Mouse (Mus musculus) CH12.LX (cell line): Measurements from ENCODE around the gene Aco2. TPM values are rescaled to one million over a fixed set of nuclear protein-coding genes. Genes with fewer than 3 reads are reported as not detected.

Experiments
- DNase-seq: peaks from one replicate; pipeline ENCODE4 v3.0.0-alpha.2; 2013; ENCODE audit errors: extremely low read depth
- H3K27ac ChIP-seq: 2 replicates; pipeline ENCODE4 v1.5.1; 2012; ENCODE audit warnings: low read depth, mild to moderate bottlenecking, control low read depth, moderate library complexity; ENCODE audit not compliant: insufficient read depth
- H3K27me3 ChIP-seq: replicated peaks from 2 replicates; pipeline ENCODE3; 2012; ENCODE audit warnings: inconsistent platforms
- H3K36me3 ChIP-seq, 2 experiments: replicated peaks in 1 of 2; 2 replicates each; pipeline versions ENCODE3 to v1.6.1; 2012; ENCODE audit warnings: inconsistent platforms in 1 of 2, low read length in 1 of 2, mild to moderate bottlenecking in 1 of 2, mixed read lengths in 1 of 2, moderate library complexity in 1 of 2; ENCODE audit not compliant: control insufficient read depth in 1 of 2, insufficient read depth in 1 of 2
- H3K4me1 ChIP-seq, 2 experiments: 2 replicates each; pipeline ENCODE4 v1.6.1; 2012; ENCODE audit warnings: inconsistent platforms in 1 of 2, moderate library complexity in 1 of 2; ENCODE audit not compliant: insufficient read depth in 2 of 2, control insufficient read depth in 1 of 2
- H3K4me2 ChIP-seq: 2 replicates; pipeline ENCODE4 v1.6.1; 2012; ENCODE audit warnings: low read depth, mild to moderate bottlenecking, control low read depth; ENCODE audit not compliant: poor library complexity, insufficient read depth, severe bottlenecking
- H3K4me3 ChIP-seq, 3 experiments: fragments of 150-350 bp in 1 of 3; sonication (generic) in 1 of 3; replicated peaks in 1 of 3; 2 replicates each; pipeline versions ENCODE3 to v1.5.1; 2011 to 2012; ENCODE audit warnings: low read depth in 2 of 3, low read length in 2 of 3, mild to moderate bottlenecking in 2 of 3, moderate library complexity in 2 of 3, control low read depth in 1 of 3, improper control_type of control experiment in 1 of 3, inconsistent platforms in 1 of 3, mixed read lengths in 1 of 3; ENCODE audit not compliant: poor library complexity in 1 of 3
- H3K79me2 ChIP-seq: replicated peaks from 2 replicates; pipeline ENCODE4 v1.6.1; 2012; ENCODE audit warnings: mild to moderate bottlenecking, moderate library complexity; ENCODE audit not compliant: control insufficient read depth, poor library complexity, insufficient read depth, severe bottlenecking; ENCODE audit errors: extremely low read depth
- H3K9ac ChIP-seq: 2 replicates; pipeline ENCODE4 v1.6.1; 2012; ENCODE audit warnings: low read depth, mild to moderate bottlenecking, control low read depth, moderate library complexity; ENCODE audit not compliant: insufficient read depth
- H3K9me3 ChIP-seq: replicated peaks from 2 replicates; pipeline ENCODE3; 2012; ENCODE audit warnings: low read length, inconsistent platforms, mixed read lengths
- BHLHE40 ChIP-seq: IDR thresholded peaks from 2 replicates; pipeline ENCODE4 v1.6.1; 2011; ENCODE audit warnings: mild to moderate bottlenecking, low read depth, low read length, improper control_type of control experiment
- CHD1 ChIP-seq: IDR thresholded peaks from 2 replicates; pipeline ENCODE4 v1.6.1; 2012; ENCODE audit warnings: low read depth, low read length, improper control_type of control experiment, inconsistent platforms
- CHD2 ChIP-seq: IDR thresholded peaks from 2 replicates; pipeline ENCODE4 v1.6.1; 2011; ENCODE audit warnings: low read length, improper control_type of control experiment
- CTCF ChIP-seq, 2 experiments: IDR thresholded peaks in 1 of 2; conservative IDR thresholded peaks in 1 of 2; 2 replicates each; pipeline ENCODE4 v1.5.1; 2011 to 2012; ENCODE audit warnings: low read depth in 2 of 2, low read length in 2 of 2, improper control_type of control experiment in 1 of 2, inconsistent platforms in 1 of 2, mild to moderate bottlenecking in 1 of 2, moderate library complexity in 1 of 2
- E2F4 ChIP-seq: IDR thresholded peaks from 2 replicates; pipeline ENCODE4 v1.6.1; 2011; ENCODE audit warnings: low read depth, low read length, improper control_type of control experiment; ENCODE audit not compliant: insufficient replicate concordance
- ELF1 ChIP-seq: IDR thresholded peaks from 2 replicates; pipeline ENCODE4 v1.6.1; 2014; ENCODE audit warnings: low read depth, mild to moderate bottlenecking, inconsistent platforms, low read length, improper control_type of control experiment
- GABPA ChIP-seq: IDR thresholded peaks from 2 replicates; pipeline ENCODE4 v1.6.1; 2012; ENCODE audit warnings: low read depth, low read length, improper control_type of control experiment, inconsistent platforms; ENCODE audit not compliant: insufficient replicate concordance
- HCFC1 ChIP-seq: IDR thresholded peaks from 2 replicates; pipeline ENCODE4 v1.6.1; 2012; ENCODE audit warnings: low read depth, mild to moderate bottlenecking, inconsistent platforms, low read length, improper control_type of control experiment
- IRF4 ChIP-seq: IDR thresholded peaks from 2 replicates; pipeline ENCODE4 v1.6.1; 2014; ENCODE audit warnings: low read depth, mild to moderate bottlenecking, inconsistent platforms, low read length, improper control_type of control experiment
- KAT2A ChIP-seq: IDR thresholded peaks from 2 replicates; pipeline ENCODE4 v1.6.1; 2012; ENCODE audit warnings: low read length, improper control_type of control experiment, inconsistent platforms; ENCODE audit not compliant: insufficient replicate concordance
- MAFK ChIP-seq: IDR thresholded peaks from 2 replicates; pipeline ENCODE4 v1.6.1; 2011; ENCODE audit warnings: low read length, improper control_type of control experiment; ENCODE audit not compliant: insufficient replicate concordance
- MEF2A ChIP-seq: IDR thresholded peaks from 2 replicates; pipeline ENCODE4 v1.6.1; 2014; ENCODE audit warnings: low read depth, mild to moderate bottlenecking, inconsistent platforms, low read length, improper control_type of control experiment, borderline replicate concordance
- MYC ChIP-seq: IDR thresholded peaks from 2 replicates; pipeline ENCODE4 v1.6.1; 2011; ENCODE audit warnings: low read depth, mild to moderate bottlenecking, improper control_type of control experiment, low read length
- NELFE ChIP-seq: IDR thresholded peaks from 2 replicates; pipeline ENCODE4 v1.6.1; 2011; ENCODE audit warnings: low read depth, low read length, improper control_type of control experiment
- NRF1 ChIP-seq: IDR thresholded peaks from 2 replicates; pipeline ENCODE4 v1.6.1; 2014; ENCODE audit warnings: low read depth, mild to moderate bottlenecking, inconsistent platforms, low read length, improper control_type of control experiment, moderate library complexity
- PAX5 ChIP-seq: IDR thresholded peaks from 2 replicates; pipeline ENCODE4 v1.6.1; 2012; ENCODE audit warnings: low read length, inconsistent platforms, mixed read lengths
- POLR2A ChIP-seq: IDR thresholded peaks from 2 replicates; pipeline ENCODE4 v1.6.1; 2011; ENCODE audit warnings: low read depth, mild to moderate bottlenecking, improper control_type of control experiment, low read length
- RCOR1 ChIP-seq: conservative IDR thresholded peaks from 2 replicates; pipeline ENCODE4 v1.6.1; 2012; ENCODE audit warnings: low read depth, mild to moderate bottlenecking, inconsistent platforms, low read length, improper control_type of control experiment
- SIN3A ChIP-seq: IDR thresholded peaks from 2 replicates; pipeline ENCODE4 v1.6.1; 2012; ENCODE audit warnings: low read length, improper control_type of control experiment, inconsistent platforms
- SMC3 ChIP-seq: IDR thresholded peaks from 2 replicates; pipeline ENCODE4 v1.6.1; 2011; ENCODE audit warnings: low read depth, low read length, improper control_type of control experiment
- TBP ChIP-seq: conservative IDR thresholded peaks from 2 replicates; pipeline ENCODE4 v1.6.1; 2011; ENCODE audit warnings: low read depth, low read length, improper control_type of control experiment
- USF1 ChIP-seq: IDR thresholded peaks from 2 replicates; pipeline ENCODE4 v1.6.1; 2014; ENCODE audit warnings: low read depth, mild to moderate bottlenecking, inconsistent platforms, low read length, improper control_type of control experiment
- ZKSCAN1 ChIP-seq: IDR thresholded peaks from 2 replicates; pipeline ENCODE4 v1.6.1; 2012; ENCODE audit warnings: low read depth, inconsistent platforms, low read length, improper control_type of control experiment, borderline replicate concordance
- ZMIZ1 ChIP-seq: IDR thresholded peaks from 2 replicates; pipeline ENCODE4 v1.6.1; 2012; ENCODE audit warnings: low read depth, mild to moderate bottlenecking, inconsistent platforms, low read length, improper control_type of control experiment
- ZNF384 ChIP-seq: IDR thresholded peaks from 2 replicates; pipeline ENCODE4 v1.6.1; 2012; ENCODE audit warnings: low read depth, low read length, improper control_type of control experiment, inconsistent platforms
- dilution Hi-C: fragments of 300-500 bp; cut with MboI; formaldehyde crosslinking; loops from 2 replicates; pipeline ENCODE4 v1.14.3; 2020; ENCODE audit warnings: low sequenced_read_pairs; ENCODE audit not compliant: extremely low pct_unique_long_range_greater_than_20kb, extremely low pct_ligation_motif_present
- in situ Hi-C: fragments of 300-500 bp; cut with MboI; formaldehyde crosslinking; loops from 3 replicates; pipeline ENCODE4 v1.14.3; 2019; ENCODE audit warnings: low sequenced_read_pairs, low pct_ligation_motif_present, low pct_unique_long_range_greater_than_20kb, mixed read lengths
- polyA plus RNA-seq: library from polyadenylated mRNA; unstranded; fragments of >175 nt; gene quantifications from 2 replicates; pipeline ENCODE4 v1.2.1, GENCODE M21; 2012; ENCODE audit warnings: low read depth; ENCODE audit not compliant: insufficient read length
- total RNA-seq, 2 experiments: library from RNA; depleted of rRNA; stranded (reverse); fragments of 300-350 nt in 1 of 2; fragments of >200 nt in 1 of 2; gene quantifications; 2 replicates each; pipeline ENCODE4 v1.2.3; 2012 to 2014

The Aco2 gene
- total and polyA plus RNA-seq, 3 experiments, result 150 to 205 (median 190) TPM

GRCm38 (mm10) chr15:81939774-81940173 is 67.7 kb downstream of the Aco2 start:
- Histone ChIP-seq H3K9me3 (no peaks in the 10 kb centered on the region), H3K4me3 (no peak overlapping the region), H3K4me2 (no peak overlapping the region), H3K27me3 (no peaks in the 10 kb centered on the region)
- in situ Hi-C loops, result no loop called here
- no peak for TF ChIP-seq POLR2A
- no peak for TF ChIP-seq ELF1
- no peak for TF ChIP-seq IRF4
- no peak for TF ChIP-seq BHLHE40
- TF ChIP-seq ZMIZ1, result no peak
- no peak for TF ChIP-seq ZKSCAN1
- no peak for TF ChIP-seq CTCF (conservative IDR thresholded peaks at IDR 0.05 in 1 of 2, IDR thresholded peaks at IDR 0.05 in 1 of 2; ENCODE audit: low read depth in 2 of 2, low read length in 2 of 2)
- TF ChIP-seq MEF2A, result no peak
- no peak for TF ChIP-seq CHD1
- TF ChIP-seq MYC, result no peak
- TF ChIP-seq TBP, result no peak
- TF ChIP-seq HCFC1, result no peak
- TF ChIP-seq, all 38 proteins: peak for 0
- Histone ChIP-seq H3K36me3 (no peaks in the 10 kb centered on the region), H3K27ac (no peak overlapping the region), H3K9ac (no peak overlapping the region), H3K4me1 (peaks cover 12 to 49% of the 10 kb centered on the region in 2 experiments), H3K79me2 (no peaks in the 10 kb centered on the region)
- dilution Hi-C loops, result no loop called here
- no peak for DNase-seq

- no peaks in the 10 kb centered on the region for H3K36me3 ChIP-seq
- H3K4me2 ChIP-seq, result no peak overlapping the region
- H3K9me3 ChIP-seq, result no peaks in the 10 kb centered on the region
- peaks cover 12 to 44% of the 10 kb centered on the region in 2 experiments for H3K4me1 ChIP-seq
- H3K27me3 ChIP-seq, result no peaks in the 10 kb centered on the region
- DNase-seq, result no peak
- no peak overlapping the region for H3K4me3 ChIP-seq
- TF ChIP-seq E2F4 (no peak), IRF4 (no peak), NRF1 (no peak), MEF2A (no peak), PAX5 (no peak), MAFK (no peak), ZNF384 (no peak), RCOR1 (no peak), SMC3 (no peak), CTCF (conservative IDR thresholded peaks at IDR 0.05 in 1 of 2, IDR thresholded peaks at IDR 0.05 in 1 of 2; ENCODE audit: low read depth in 2 of 2, low read length in 2 of 2) (no peak), POLR2A (no peak), NELFE (no peak), SIN3A (no peak), TBP (no peak), USF1 (no peak), CHD2 (no peak), KAT2A (no peak), GABPA (no peak)
- in situ Hi-C loops, result no loop called here
- H3K79me2 ChIP-seq, result no peaks in the 10 kb centered on the region
- no peak overlapping the region for H3K9ac ChIP-seq
- no peak overlapping the region for H3K27ac ChIP-seq
- dilution Hi-C loops, result no loop called here
These were observed 68.1 kb downstream of the Aco2 start for GRCm38 (mm10) chr15:81940219-81940618.
